Mouse (Mus musculus) midbrain, postnatal 0 days (tissue): Measurements from ENCODE around the gene Fem1a. TPM values are rescaled to one million over a fixed set of nuclear protein-coding genes. Genes with fewer than 3 reads are reported as not detected.
A peak's percentile ranks its signal among the peaks of the same experiment; 100 is the strongest.

ENCODE experiments used
- ATAC-seq: fragments of 200-750 bp; cut with Nextera tagmentation; 2 replicates; pipeline ENCODE4 v1.8.0; 2017; ENCODE audit warnings: moderate number of reproducible peaks, mild to moderate bottlenecking, moderate TSS enrichment, moderate library complexity; ENCODE audit not compliant: low FRiP score
- DNase-seq: peaks from one replicate; pipeline ENCODE4 v3.0.0-alpha.2; 2015; ENCODE audit warnings: low spot score
- H3K27ac ChIP-seq: fragments of 300-500 bp; sonication (generic); 2 replicates; pipeline ENCODE4 v1.5.1; 2014; ENCODE audit warnings: low read depth, mild to moderate bottlenecking, low read length, mixed read lengths
- H3K27me3 ChIP-seq: fragments of 300-500 bp; sonication (generic); 2 replicates; pipeline ENCODE4 v1.6.1; 2014; ENCODE audit warnings: low read length, control low read depth, mixed read lengths; ENCODE audit not compliant: insufficient read depth
- H3K36me3 ChIP-seq: fragments of 300-500 bp; sonication (generic); 2 replicates; pipeline ENCODE4 v1.6.1; 2014; ENCODE audit warnings: low read length, control low read depth, mixed read lengths; ENCODE audit not compliant: insufficient read depth
- H3K4me1 ChIP-seq: fragments of 300-500 bp; sonication (generic); 2 replicates; pipeline ENCODE4 v1.6.1; 2014; ENCODE audit warnings: mild to moderate bottlenecking, control low read depth, antibody characterized with exemption, low read length, mixed read lengths; ENCODE audit not compliant: insufficient read depth
- H3K4me2 ChIP-seq: fragments of 300-500 bp; sonication (generic); 2 replicates; pipeline ENCODE4 v1.6.1; 2014; ENCODE audit warnings: low read depth, mild to moderate bottlenecking, low read length, mixed read lengths; ENCODE audit not compliant: poor library complexity, severe bottlenecking
- H3K4me3 ChIP-seq: fragments of 300-500 bp; sonication (generic); 2 replicates; pipeline ENCODE4 v1.5.1; 2014; ENCODE audit warnings: low read depth, mild to moderate bottlenecking, low read length, moderate library complexity
- H3K9ac ChIP-seq: fragments of 300-500 bp; sonication (generic); replicated peaks from 2 replicates; pipeline ENCODE4 v1.6.1; 2014; ENCODE audit warnings: mild to moderate bottlenecking, low read length, moderate library complexity, mixed read lengths; ENCODE audit not compliant: poor library complexity, severe bottlenecking
- H3K9me3 ChIP-seq: fragments of 300-500 bp; sonication (generic); 2 replicates; pipeline ENCODE4 v1.6.1; 2016; ENCODE audit warnings: low read length, control low read depth
- CTCF ChIP-seq: IDR thresholded peaks from 2 replicates; pipeline ENCODE4 v1.5.1; 2016; ENCODE audit warnings: antibody characterized with exemption, mild to moderate bottlenecking
- WGBS: fragments of 180-500 bp; shearing (Covaris S2); extraction: QIAGEN DNeasy Blood & Tissue Kit; methylation state at CpG from one replicate; pipeline ENCODE4 v1.1.7; 2014; 5-methylcytosine and 5-hydroxymethylcytosine counted together
- polyA plus RNA-seq: library from polyadenylated mRNA; unstranded; fragments of >200 nt; fragmentation: Nextera tagmentation; extraction: Ambion mirVana; gene quantifications from 2 replicates; pipeline ENCODE4 v1.2.1, GENCODE M21; 2015
- total RNA-seq: library from RNA; depleted of rRNA; stranded (reverse); fragments of >200 nt; gene quantifications from 2 replicates; pipeline ENCODE4 v1.2.3, GENCODE M21; 2014

The Fem1a gene
- total and polyA plus RNA-seq, 2 experiments from 2014 or later: 14.2 to 43.2 TPM

GRCm38 (mm10) chr17:56214229-56214628, 42.4 kb upstream of the Fem1a start:
- no peak for TF ChIP-seq CTCF
- Histone ChIP-seq H3K4me2 (no peak overlapping the region), H3K9ac (no peak overlapping the region), H3K9me3 (no peaks in the 10 kb centered on the region), H3K27me3 (no peaks in the 10 kb centered on the region), H3K4me1 (peaks cover 14% of the 10 kb centered on the region), H3K27ac (no peak overlapping the region), H3K36me3 (peaks cover 32% of the 10 kb centered on the region), H3K4me3 (no peak overlapping the region)
- DNase-seq: no peak
- ATAC-seq: no peak
- 81% methylated on average over 1 of the region's 1 CpGs for WGBS

- WGBS: 67% methylated on average over 13 of the region's 13 CpGs
- Histone ChIP-seq H3K4me1 (peaks cover 14% of the 10 kb centered on the region), H3K9ac (peak overlapping the region; percentile 93), H3K36me3 (peaks cover 4% of the 10 kb centered on the region; the same call in 1 of the 2 replicates), H3K27ac (peak overlapping the region; percentile 91; the same call in 1 of the 2 replicates), H3K27me3 (no peaks in the 10 kb centered on the region), H3K4me2 (peak overlapping the region; percentile 68), H3K9me3 (no peaks in the 10 kb centered on the region), H3K4me3 (peak overlapping the region; percentile 76)
- TF ChIP-seq CTCF: no peak
- ATAC-seq (no peak), DNase-seq (no peak)
Measured at GRCm38 (mm10) chr17:56217670-56218069, 38.9 kb upstream of the Fem1a start.

GRCm38 (mm10) chr17:56218377-56219191, 38.0 kb upstream of the Fem1a start, which contains the start of gene Dpp9:
TSS of gene Dpp9 (minus strand) at chr17:56218905.
- ATAC-seq: peak; percentile 99
- H3K9me3 ChIP-seq: no peaks in the 10 kb centered on the region
- H3K4me1 ChIP-seq: peaks cover 14% of the 10 kb centered on the region
- no peaks in the 10 kb centered on the region for H3K36me3 ChIP-seq
- H3K9ac ChIP-seq: peak within 1 kb of the TSS; percentile 93
- WGBS: under 1% methylated on average over 39 of the region's 78 CpGs
- H3K27me3 ChIP-seq: no peaks in the 10 kb centered on the region
- H3K4me2 ChIP-seq: peak within 1 kb of the TSS; percentile 68
- peak; percentile 62 for TF ChIP-seq CTCF
- DNase-seq: peak; percentile 98
- peak within 1 kb of the TSS; percentile 76 for H3K4me3 ChIP-seq
- H3K27ac ChIP-seq: peak within 1 kb of the TSS; percentile 91

- ATAC-seq (no peak), DNase-seq (no peak)
- no peaks in the 10 kb centered on the region for H3K27me3 ChIP-seq
- peak overlapping the region; percentile 91; the same call in 1 of the 2 replicates for H3K27ac ChIP-seq
- H3K4me2 ChIP-seq: peak overlapping the region; percentile 68
- 51% methylated on average over 12 of the region's 12 CpGs for WGBS
- H3K36me3 ChIP-seq: no peaks in the 10 kb centered on the region
- peak overlapping the region; percentile 76 for H3K4me3 ChIP-seq
- TF ChIP-seq CTCF: no peak
- no peaks in the 10 kb centered on the region for H3K9me3 ChIP-seq
- H3K9ac ChIP-seq: peak overlapping the region; percentile 93; the same call in 1 of the 2 replicates
- peaks cover 14% of the 10 kb centered on the region for H3K4me1 ChIP-seq
Measured at GRCm38 (mm10) chr17:56219251-56219650, 37.4 kb upstream of the Fem1a start.

GRCm38 (mm10) chr17:56219805-56220204, 36.8 kb upstream of the Fem1a start:
- no peak for DNase-seq
- Histone ChIP-seq H3K4me3 (no peak overlapping the region), H3K4me2 (no peak overlapping the region), H3K27ac (no peak overlapping the region), H3K9ac (no peak overlapping the region), H3K36me3 (no peaks in the 10 kb centered on the region), H3K4me1 (peaks cover 14% of the 10 kb centered on the region), H3K9me3 (no peaks in the 10 kb centered on the region), H3K27me3 (no peaks in the 10 kb centered on the region)
- 80% methylated on average over 3 of the region's 3 CpGs for WGBS
- ATAC-seq: no peak
- no peak for TF ChIP-seq CTCF

- ATAC-seq (no peak), DNase-seq (no peak)
- H3K27ac ChIP-seq: no peak overlapping the region
- no peak overlapping the region for H3K4me3 ChIP-seq
- no peak overlapping the region for H3K4me2 ChIP-seq
- no peaks in the 10 kb centered on the region for H3K9me3 ChIP-seq
- H3K27me3 ChIP-seq: no peaks in the 10 kb centered on the region
- TF ChIP-seq CTCF: no peak
- no peaks in the 10 kb centered on the region for H3K4me1 ChIP-seq
- H3K36me3 ChIP-seq: no peaks in the 10 kb centered on the region
- WGBS: 64% methylated on average over 1 of the region's 1 CpGs
- H3K9ac ChIP-seq: no peak overlapping the region
Measured at GRCm38 (mm10) chr17:56224916-56225315, 31.7 kb upstream of the Fem1a start.
